Mouse (Mus musculus) megakaryocyte-erythroid progenitor cell, adult 5-6 weeks (primary cell): ENCODE measurements around the gene Gm9970. TPM values are rescaled to one million over a fixed set of nuclear protein-coding genes. Genes with fewer than 3 reads are reported as not detected.
"Not testable (repeated sequence)": the region's sequence is repeated elsewhere in the genome, so short reads cannot be mapped to it uniquely, and the experiment has no call there.

Experiments used
- ATAC-seq: replicated peaks from 2 replicates; pipeline ENCODE4 v1.8.0; 2016; ENCODE audit warnings: mild to moderate bottlenecking, inconsistent platforms; ENCODE audit not compliant: severe bottlenecking, poor library complexity, low FRiP score, low TSS enrichment
- total RNA-seq, 2 experiments: library from RNA; stranded (forward) in 1 of 2; stranded (reverse) in 1 of 2; fragments of 200-1000, 215-1000 nt in 1 of 2; fragments of >200 nt in 1 of 2; fragmentation: Nextera tagmentation in 1 of 2; gene quantifications; 2 replicates each; pipeline ENCODE4 v1.2.3; 2014 to 2017

Gene Gm9970
- total RNA-seq, 2 experiments from 2014 or later = not detected

- ATAC-seq = peak; percentile 46; the same call in 1 of the 2 replicates
These were observed 546 bp upstream of the Gm9970 start for GRCm38 (mm10) chr5:31241522-31242034.

GRCm38 (mm10) chr5:31226641-31227040 is 14.4 kb downstream of the Gm9970 start:
- no peak for ATAC-seq

GRCm38 (mm10) chr5:31222696-31223095 is 18.3 kb downstream of the Gm9970 start:
- no peak for ATAC-seq

- 0 out of 2 replicates have a peak, but pooled peaks have one; percentile 42 for ATAC-seq
These were observed 19.6 kb downstream of the Gm9970 start for GRCm38 (mm10) chr5:31221304-31221945.

GRCm38 (mm10) chr5:31220448-31221303 is 20.4 kb downstream of the Gm9970 start, which contains the start of gene Ppm1g:
TSS of gene Ppm1g (minus strand) at chr5:31220687.
- peak; percentile 90 for ATAC-seq

GRCm38 (mm10) chr5:31219911-31220447 is 21.1 kb downstream of the Gm9970 start:
- peak; percentile 24; the same call in 1 of the 2 replicates for ATAC-seq

GRCm38 (mm10) chr5:31219474-31219873 is 21.6 kb downstream of the Gm9970 start:
- ATAC-seq = no peak

GRCm38 (mm10) chr5:31219070-31219469 is 22.0 kb downstream of the Gm9970 start:
- ATAC-seq = 0 out of 2 replicates have a peak, but pooled peaks have one; percentile 27

- peak; percentile 39; the same call in 1 of the 2 replicates for ATAC-seq
These were observed 22.7 kb downstream of the Gm9970 start for GRCm38 (mm10) chr5:31218294-31218693.

- ATAC-seq = not testable (repeated sequence)
These were observed 24.5 kb downstream of the Gm9970 start for GRCm38 (mm10) chr5:31216554-31216953.

GRCm38 (mm10) chr5:31204421-31204820 is 36.6 kb downstream of the Gm9970 start:
- ATAC-seq = no peak

GRCm38 (mm10) chr5:31203866-31204265 is 37.2 kb downstream of the Gm9970 start:
- ATAC-seq = no peak

- no peak for ATAC-seq
These were observed 38.1 kb downstream of the Gm9970 start for GRCm38 (mm10) chr5:31202933-31203332.

GRCm38 (mm10) chr5:31201742-31202590 is 39.1 kb downstream of the Gm9970 start, which contains the start of gene Zfp513:
TSS of gene Zfp513 (minus strand) at chr5:31202303.
- ATAC-seq = peak; percentile 97

GRCm38 (mm10) chr5:31201042-31201741 is 39.8 kb downstream of the Gm9970 start:
- no peak for ATAC-seq

- no peak for ATAC-seq
These were observed 40.7 kb downstream of the Gm9970 start for GRCm38 (mm10) chr5:31200327-31200768.

- ATAC-seq = peak; percentile 11; the same call in 1 of the 2 replicates
These were observed 41.1 kb downstream of the Gm9970 start for GRCm38 (mm10) chr5:31199893-31200292.

GRCm38 (mm10) chr5:31199321-31199892 is 41.6 kb downstream of the Gm9970 start:
- ATAC-seq = no peak
